Mouse (Mus musculus) kidney, adult 2 months (tissue): ENCODE data around the gene Raly. TPM values are rescaled to one million over a fixed set of nuclear protein-coding genes. Genes with fewer than 3 reads are reported as not detected.
A peak's percentile ranks its signal among the peaks of the same experiment; 100 is the strongest.

Source experiments
- DNase-seq: peaks from one replicate; pipeline ENCODE4 v3.0.0; 2021
- H3K27ac ChIP-seq: fragments of 200-500 bp; 2 replicates; pipeline ENCODE4 v1.5.1; 2012; ENCODE audit warnings: low read depth, low read length, control low read depth, inconsistent platforms; ENCODE audit not compliant: insufficient read depth
- H3K27me3 ChIP-seq: fragments of 200-500 bp; replicated peaks from 2 replicates; pipeline ENCODE4 v1.6.1; 2012; ENCODE audit warnings: mild to moderate bottlenecking, moderate library complexity, low read length, inconsistent platforms; ENCODE audit not compliant: control insufficient read depth, insufficient read depth
- H3K36me3 ChIP-seq: fragments of 200-500 bp; 2 replicates; pipeline ENCODE4 v1.6.1; 2012; ENCODE audit warnings: mild to moderate bottlenecking, moderate library complexity, low read length, inconsistent platforms; ENCODE audit not compliant: control insufficient read depth, insufficient read depth
- H3K4me1 ChIP-seq: fragments of 200-500 bp; 2 replicates; pipeline ENCODE4 v1.6.1; 2011; ENCODE audit warnings: low read length; ENCODE audit not compliant: control insufficient read depth, insufficient read depth
- H3K4me3 ChIP-seq: fragments of 200-500 bp; 2 replicates; pipeline ENCODE4 v1.5.1; 2011; ENCODE audit warnings: mild to moderate bottlenecking, low read depth, low read length, control low read depth; ENCODE audit not compliant: insufficient read depth
- CTCF ChIP-seq: fragments of 200-500 bp; conservative IDR thresholded peaks from 2 replicates; pipeline ENCODE4 v1.5.1; 2011; ENCODE audit warnings: low read depth, mild to moderate bottlenecking, control low read depth, low read length, moderate library complexity, mixed read lengths; ENCODE audit not compliant: insufficient read depth, insufficient read length
- POLR2A ChIP-seq: fragments of 200-500 bp; IDR thresholded peaks from one replicate; pipeline ENCODE4 v1.6.1; 2011; ENCODE audit warnings: low read depth, low read length, control low read depth
- WGBS: fragments of 180-500 bp; shearing (Covaris S2); methylation state at CpG from one replicate; pipeline ENCODE4 v1.1.7; 2018; 5-methylcytosine and 5-hydroxymethylcytosine counted together
- polyA plus RNA-seq: library from polyadenylated mRNA; depleted of rRNA; stranded (reverse); fragments of >200 nt; gene quantifications from 2 replicates; pipeline ENCODE4 v1.2.3, GENCODE M21; 2012

Gene Raly
- polyA plus RNA-seq, 1 experiment, result 152 TPM

GRCm38 (mm10) chr2:154818599-154818998, 27.7 kb downstream of the Raly start:
- Histone ChIP-seq H3K36me3 (no peaks in the 10 kb centered on the region; the same call in 1 of the 2 replicates), H3K4me1 (peaks cover 35% of the 10 kb centered on the region), H3K27me3 (no peaks in the 10 kb centered on the region), H3K4me3 (no peak overlapping the region), H3K27ac (no peak overlapping the region)
- no peak for TF ChIP-seq POLR2A
- no peak for TF ChIP-seq CTCF
- DNase-seq, result no peak
- 60% methylated on average over 1 of the region's 1 CpGs for WGBS

- H3K27ac ChIP-seq, result no peak overlapping the region
- peaks cover 35% of the 10 kb centered on the region for H3K4me1 ChIP-seq
- no peak overlapping the region for H3K4me3 ChIP-seq
- H3K36me3 ChIP-seq, result no peaks in the 10 kb centered on the region; the same call in 1 of the 2 replicates
- TF ChIP-seq POLR2A, result no peak
- no peak for TF ChIP-seq CTCF
- no peaks in the 10 kb centered on the region for H3K27me3 ChIP-seq
- 51% methylated on average over 1 of the region's 1 CpGs for WGBS
- DNase-seq, result no peak
Measured at GRCm38 (mm10) chr2:154820346-154820745, 29.4 kb downstream of the Raly start.

DNA sequence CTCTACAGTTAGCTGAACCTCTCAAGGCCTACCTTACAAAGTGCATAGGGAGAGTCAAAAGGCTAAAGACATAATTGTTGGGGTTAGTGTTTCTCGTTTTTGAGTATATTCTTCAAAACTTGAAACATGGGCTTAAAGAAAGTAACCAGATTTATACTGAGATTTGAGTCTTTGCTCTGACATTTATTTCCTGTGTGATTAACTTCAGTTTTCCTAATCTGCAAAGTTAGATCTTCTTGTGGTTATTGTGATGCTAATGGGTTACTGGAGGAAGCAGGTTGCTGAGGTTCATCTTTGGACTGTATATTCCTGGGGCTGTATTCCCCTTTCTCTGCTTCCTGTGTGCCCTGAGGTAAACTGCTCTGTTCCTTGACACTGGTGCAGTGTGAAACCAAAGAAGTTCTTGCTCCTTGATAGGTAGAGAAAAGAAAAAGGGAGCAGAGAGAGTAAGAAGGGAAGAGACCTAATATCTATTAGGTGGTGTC, 35.2 kb downstream of the Raly start:
- Histone ChIP-seq H3K4me1 (peaks cover 6% of the 10 kb centered on the region; the same call in 1 of the 2 replicates), H3K27me3 (no peaks in the 10 kb centered on the region), H3K4me3 (no peak overlapping the region), H3K27ac (no peak overlapping the region), H3K36me3 (no peaks in the 10 kb centered on the region; the same call in 1 of the 2 replicates)
- no peak for DNase-seq
- TF ChIP-seq CTCF (no peak), POLR2A (no peak)
- WGBS, result 54% methylated on average over 1 of the region's 1 CpGs

- Histone ChIP-seq H3K36me3 (no peaks in the 10 kb centered on the region), H3K27me3 (no peaks in the 10 kb centered on the region), H3K4me1 (peaks cover 5% of the 10 kb centered on the region; the same call in 1 of the 2 replicates), H3K27ac (no peak overlapping the region), H3K4me3 (no peak overlapping the region)
- 50% methylated on average over 4 of the region's 4 CpGs for WGBS
- TF ChIP-seq POLR2A (no peak), CTCF (no peak)
- peak; percentile 40 for DNase-seq
Measured at GRCm38 (mm10) chr2:154827521-154827920, 36.6 kb downstream of the Raly start.

- no peaks in the 10 kb centered on the region for H3K36me3 ChIP-seq
- TF ChIP-seq CTCF, result no peak
- TF ChIP-seq POLR2A, result no peak
- H3K27me3 ChIP-seq, result no peaks in the 10 kb centered on the region
- H3K4me1 ChIP-seq, result peaks cover 5% of the 10 kb centered on the region; the same call in 1 of the 2 replicates
- no peak overlapping the region for H3K4me3 ChIP-seq
- WGBS, result 81% methylated on average over 4 of the region's 4 CpGs
- H3K27ac ChIP-seq, result no peak overlapping the region
- DNase-seq, result no peak
Measured at GRCm38 (mm10) chr2:154832471-154832870, 41.6 kb downstream of the Raly start.

- TF ChIP-seq CTCF, result no peak
- TF ChIP-seq POLR2A, result no peak
- DNase-seq, result no peak
- H3K4me3 ChIP-seq, result no peak overlapping the region
- peaks cover 3% of the 10 kb centered on the region; the same call in 1 of the 2 replicates for H3K4me1 ChIP-seq
- no peaks in the 10 kb centered on the region for H3K27me3 ChIP-seq
- WGBS, result 89% methylated on average over 6 of the region's 6 CpGs
- H3K27ac ChIP-seq, result no peak overlapping the region
- no peaks in the 10 kb centered on the region for H3K36me3 ChIP-seq
Measured at GRCm38 (mm10) chr2:154834149-154834865, 43.4 kb downstream of the Raly start.

DNA sequence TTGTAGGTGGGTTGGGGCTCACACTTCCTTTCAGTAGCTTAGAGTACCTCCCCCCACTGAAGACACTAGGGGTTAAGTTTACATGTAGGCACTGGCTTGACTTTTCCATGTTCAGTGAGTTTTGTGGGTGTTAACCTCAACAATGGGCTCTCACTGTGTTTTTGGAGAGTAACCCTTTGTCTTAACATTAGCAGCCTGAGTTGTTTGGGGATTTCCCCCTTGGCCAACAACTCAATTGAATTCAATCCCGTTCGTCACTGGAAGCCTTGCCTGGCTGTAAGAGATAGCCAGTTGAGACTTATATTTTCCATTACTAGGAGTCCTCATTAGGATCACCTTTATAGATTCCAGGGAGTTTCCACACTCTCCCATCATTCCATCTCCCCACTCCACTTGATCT, 45.6 kb downstream of the Raly start:
- Histone ChIP-seq H3K4me3 (no peak overlapping the region), H3K27ac (no peak overlapping the region), H3K36me3 (no peaks in the 10 kb centered on the region), H3K4me1 (peaks cover 1% of the 10 kb centered on the region; the same call in 1 of the 2 replicates), H3K27me3 (no peaks in the 10 kb centered on the region)
- no peak for TF ChIP-seq POLR2A
- TF ChIP-seq CTCF, result no peak
- WGBS, result 77% methylated on average over 2 of the region's 2 CpGs
- DNase-seq, result no peak
